Comparison of ENCODE assay signal across 8 mouse cellular contexts in genomic region chr4:41759656-41760287, GRCm38 (mm10). TPM values are rescaled to one million over a fixed set of nuclear protein-coding genes. Genes with fewer than 3 reads are reported as not detected.
DNase-seq lines count a peak whose midpoint lies in the region; ATAC-seq and TF ChIP-seq lines count a peak whose summit lies in the region.

No protein-coding gene starts in this region.

- peak overlapping the region; percentile 64 for H3K4me3 ChIP-seq in E14TG2a.4 (replicated peaks; ENCODE audit: low read length)
- H3K4me3 ChIP-seq in heart, embryonic 16.5 days (ENCODE audit: low read length), result peak overlapping the region; percentile 53
- H3K4me3 ChIP-seq in limb, embryonic 15.5 days, result peak overlapping the region; percentile 62

- peak overlapping the region; percentile 69 for H3K9ac ChIP-seq in heart, embryonic 16.5 days (ENCODE audit: low read length)
- H3K9ac ChIP-seq in limb, embryonic 15.5 days, result no peak overlapping the region

- peak; percentile 37 for DNase-seq in adrenal gland, postnatal 10 days
- DNase-seq in adrenal gland, adult 8-10 months, result no peak
- no peak for DNase-seq in frontal cortex, postnatal 10 days (ENCODE audit: low spot score in 2 of 2)
- no peak for DNase-seq in right cerebral cortex, postnatal 14 days
- DNase-seq in layer of hippocampus, adult 11-12 months (ENCODE audit: low spot score), result no peak

- TF ChIP-seq CTCF in E14TG2a.4 (conservative IDR thresholded peaks at IDR 0.05; ENCODE audit: low read length), result no peak

- peaks cover 31% of the 10 kb centered on the region for H3K36me3 ChIP-seq in E14TG2a.4 (ENCODE audit: insufficient read depth, low read length)
- H3K36me3 ChIP-seq in heart, embryonic 16.5 days (ENCODE audit: control insufficient read depth, insufficient read depth), result peaks cover 11% of the 10 kb centered on the region
- H3K36me3 ChIP-seq in limb, embryonic 15.5 days, result peaks cover 18% of the 10 kb centered on the region; the same call in 1 of the 2 replicates

- peak overlapping the region; percentile 99 for H3K27ac ChIP-seq in heart, embryonic 16.5 days (ENCODE audit: low read length)
- peak overlapping the region; percentile 94 for H3K27ac ChIP-seq in limb, embryonic 15.5 days

- WGBS in heart, embryonic 16.5 days, result 17% methylated on average over 6 of the region's 6 CpGs
- 33% methylated on average over 6 of the region's 6 CpGs for WGBS in limb, embryonic 15.5 days

- ATAC-seq in heart, embryonic 16.5 days (replicated peaks; ENCODE audit: extremely low read depth, insufficient read depth, low FRiP score), result peak; percentile 2; the same call in 1 of the 2 replicates
- ATAC-seq in limb, embryonic 15.5 days (ENCODE audit: insufficient number of reproducible peaks, low FRiP score, low TSS enrichment, low read depth), result no peak

- no peaks in the 10 kb centered on the region for H3K9me3 ChIP-seq in E14TG2a.4 (ENCODE audit: low read length)
- H3K9me3 ChIP-seq in heart, embryonic 16.5 days (replicated peaks; ENCODE audit: control insufficient read depth, low read length), result no peaks in the 10 kb centered on the region
- no peaks in the 10 kb centered on the region for H3K9me3 ChIP-seq in limb, embryonic 15.5 days

- H3K4me1 ChIP-seq in E14TG2a.4 (replicated peaks; ENCODE audit: low read depth, low read length), result peaks cover 69% of the 10 kb centered on the region
- peaks cover 44% of the 10 kb centered on the region for H3K4me1 ChIP-seq in heart, embryonic 16.5 days (ENCODE audit: control insufficient read depth, insufficient read depth, low read length)
- H3K4me1 ChIP-seq in limb, embryonic 15.5 days, result peaks cover 51% of the 10 kb centered on the region

- peak overlapping the region; percentile 69 for H3K4me2 ChIP-seq in heart, embryonic 16.5 days (ENCODE audit: low read depth, low read length)
- H3K4me2 ChIP-seq in limb, embryonic 15.5 days, result peak overlapping the region; percentile 80

- H3K27me3 ChIP-seq in E14TG2a.4 (ENCODE audit: insufficient read depth, low read length), result no peaks in the 10 kb centered on the region
- no peaks in the 10 kb centered on the region for H3K27me3 ChIP-seq in heart, embryonic 16.5 days (ENCODE audit: control insufficient read depth, insufficient read depth, low read length)
- no peaks in the 10 kb centered on the region for H3K27me3 ChIP-seq in limb, embryonic 15.5 days

RNA-seq across cellular contexts. Expression of gene Sigmar1, which starts 3.8 kb away (rescaled TPM):
- total RNA-seq in adrenal gland, postnatal 10 days (2021), result 10 to 100 TPM; 65.8 to 68.8 TPM
- 10 to 100 TPM; 74.2 to 81.7 (median 78.8) TPM for total RNA-seq in adrenal gland, adult 8-10 months (2022)
- polyA plus RNA-seq in heart, embryonic 16.5 days (2015; fragmentation: Nextera tagmentation; extraction: Ambion mirVana), result 60.5 and 61.7 TPM in 2 replicates
- polyA plus RNA-seq in limb, embryonic 15.5 days (2015; fragmentation: Nextera tagmentation; extraction: Ambion mirVana), result 76.1 and 88.5 TPM in 2 replicates

RNA-seq across cellular contexts. Expression of gene Galt, which starts 4.7 kb away (rescaled TPM):
- 10 to 100 TPM; 42.3 to 49.2 TPM for total RNA-seq in adrenal gland, postnatal 10 days (2021)
- 10 to 100 TPM; 40.1 to 62.7 (median 51.0) TPM for total RNA-seq in adrenal gland, adult 8-10 months (2022)
- 60.6 and 69.8 TPM in 2 replicates for polyA plus RNA-seq in heart, embryonic 16.5 days (2015; fragmentation: Nextera tagmentation; extraction: Ambion mirVana)
- polyA plus RNA-seq in limb, embryonic 15.5 days (2015; fragmentation: Nextera tagmentation; extraction: Ambion mirVana), result 38.7 and 44.8 TPM in 2 replicates

RNA-seq across cellular contexts. Expression of gene Ccl27a, which starts 14.3 kb away (rescaled TPM):
- total RNA-seq in adrenal gland, postnatal 10 days (2021), result 10 to 100 TPM; 31.0 to 44.5 TPM
- 10 to 100 TPM; 37.6 to 56.9 (median 50.7) TPM for total RNA-seq in adrenal gland, adult 8-10 months (2022)
- 40.8 and 40.9 TPM in 2 replicates for polyA plus RNA-seq in heart, embryonic 16.5 days (2015; fragmentation: Nextera tagmentation; extraction: Ambion mirVana)
- polyA plus RNA-seq in limb, embryonic 15.5 days (2015; fragmentation: Nextera tagmentation; extraction: Ambion mirVana), result 35.4 and 42.1 TPM in 2 replicates

RNA-seq across cellular contexts. Expression of gene Arid3c, which starts 28.8 kb away (rescaled TPM):
- not detected for total RNA-seq in adrenal gland, postnatal 10 days (2021)
- total RNA-seq in adrenal gland, adult 8-10 months (2022), result not detected
- polyA plus RNA-seq in heart, embryonic 16.5 days (2015; fragmentation: Nextera tagmentation; extraction: Ambion mirVana), result not detected in 2 replicates
- polyA plus RNA-seq in limb, embryonic 15.5 days (2015; fragmentation: Nextera tagmentation; extraction: Ambion mirVana), result not detected in 2 replicates

RNA-seq across cellular contexts. Expression of gene Dctn3, which starts 36.8 kb away (rescaled TPM):
- 100 to 1,000 TPM; 100 to 104 TPM for total RNA-seq in adrenal gland, postnatal 10 days (2021)
- total RNA-seq in adrenal gland, adult 8-10 months (2022), result 100 to 1,000 TPM; 113 to 133 (median 119) TPM
- polyA plus RNA-seq in heart, embryonic 16.5 days (2015; fragmentation: Nextera tagmentation; extraction: Ambion mirVana), result 137 and 141 TPM in 2 replicates
- 113 and 123 TPM in 2 replicates for polyA plus RNA-seq in limb, embryonic 15.5 days (2015; fragmentation: Nextera tagmentation; extraction: Ambion mirVana)
